Mouse (Mus musculus) natural killer cell, adult 2 months (primary cell): ENCODE data around the gene Znfx1.
A peak's percentile ranks its signal among the peaks of the same experiment; 100 is the strongest.
"Not testable (repeated sequence)": the region's sequence is repeated elsewhere in the genome, so short reads cannot be mapped to it uniquely, and the experiment has no call there.

Experiments
- DNase-seq, 2 experiments: peaks; one replicate each; pipeline ENCODE4 v3.0.0; 2022; ENCODE audit warnings: low spot score in 2 of 2

Gene Znfx1

GRCm38 (mm10) chr2:167053127-167053844 lies 9.5 kb downstream of the Znfx1 start:
- no peak for DNase-seq

- no peak for DNase-seq
These were observed 14.0 kb downstream of the Znfx1 start for GRCm38 (mm10) chr2:167048698-167049358.

GRCm38 (mm10) chr2:167048223-167048622 lies 14.6 kb downstream of the Znfx1 start:
- no peak for DNase-seq

GRCm38 (mm10) chr2:167043400-167044121 lies 19.3 kb downstream of the Znfx1 start:
- DNase-seq: no peak

GRCm38 (mm10) chr2:167039386-167039785 lies 23.4 kb downstream of the Znfx1 start:
- DNase-seq: no peak

GRCm38 (mm10) chr2:167038716-167039115 lies 24.1 kb downstream of the Znfx1 start:
- no peak for DNase-seq

- no peak for DNase-seq
These were observed 24.5 kb downstream of the Znfx1 start for GRCm38 (mm10) chr2:167038297-167038696.

- no peak for DNase-seq
These were observed 25.1 kb downstream of the Znfx1 start for GRCm38 (mm10) chr2:167037710-167038109.

- no peak for DNase-seq
These were observed 32.3 kb downstream of the Znfx1 start for GRCm38 (mm10) chr2:167030507-167030906.

GRCm38 (mm10) chr2:167028553-167028952 lies 34.3 kb downstream of the Znfx1 start:
- DNase-seq: no peak

- DNase-seq: no peak
These were observed 43.4 kb downstream of the Znfx1 start for GRCm38 (mm10) chr2:167019396-167019795.

GRCm38 (mm10) chr2:167015382-167015718 lies 47.5 kb downstream of the Znfx1 start:
- no peak for DNase-seq

- peak; percentile 87 to 90 for DNase-seq
These were observed 48.0 kb downstream of the Znfx1 start, which contains the start of gene Ddx27 for GRCm38 (mm10) chr2:167014702-167015381. TSS of gene Ddx27 (plus strand) at chr2:167015193.

GRCm38 (mm10) chr2:167010546-167010945 lies 52.3 kb downstream of the Znfx1 start:
- no peak for DNase-seq

- DNase-seq: no peak
These were observed 53.3 kb downstream of the Znfx1 start for GRCm38 (mm10) chr2:167009483-167009882.

- not testable (repeated sequence) for DNase-seq
These were observed 55.2 kb downstream of the Znfx1 start for GRCm38 (mm10) chr2:167007565-167007964.

GRCm38 (mm10) chr2:167007001-167007491 lies 55.8 kb downstream of the Znfx1 start:
- no peak for DNase-seq

- DNase-seq: no peak
These were observed 56.5 kb downstream of the Znfx1 start for GRCm38 (mm10) chr2:167006355-167006754.

- DNase-seq: peak; percentile 64 to 75
These were observed 58.5 kb downstream of the Znfx1 start for GRCm38 (mm10) chr2:167004099-167004854.

- no peak for DNase-seq
These were observed 61.3 kb downstream of the Znfx1 start for GRCm38 (mm10) chr2:167001486-167001885.

GRCm38 (mm10) chr2:166996533-166996894 lies 66.3 kb downstream of the Znfx1 start:
- no peak for DNase-seq
